Mouse (Mus musculus) urinary bladder, postnatal 36 days (tissue): ENCODE results near the gene 1700020L24Rik.

Experiments used
- DNase-seq, 2 experiments: peaks; one replicate each; pipeline ENCODE4 v3.0.0; 2022; ENCODE audit warnings: low spot score in 2 of 2, mixed read lengths in 1 of 2

Gene 1700020L24Rik

GRCm38 (mm10) chr11:83437377-83437776 is at the start of gene 1700020L24Rik:
1700020L24Rik (plus strand) TSS chr11:83437677.
- DNase-seq: no peak

DNA sequence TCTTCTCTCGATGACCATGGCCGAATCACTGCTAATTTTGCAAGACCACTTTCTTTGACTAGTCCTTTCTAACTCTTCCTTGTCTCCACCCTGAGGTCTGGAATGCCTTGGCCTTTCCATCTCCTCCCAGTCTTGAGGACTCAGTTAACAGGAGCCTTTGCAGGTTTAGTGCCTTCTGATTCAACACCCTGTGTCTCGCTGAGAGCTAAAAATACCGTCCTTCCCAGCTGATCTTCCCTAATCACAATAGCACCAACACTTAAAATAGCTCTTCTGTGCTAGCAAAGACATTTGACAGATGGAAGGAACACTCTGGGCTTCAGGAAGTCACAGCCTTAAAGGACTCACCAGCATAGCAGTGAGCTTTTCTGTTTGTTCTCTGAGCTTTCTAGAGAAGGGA is 44.4 kb upstream of the 1700020L24Rik start:
- no peak for DNase-seq

DNA sequence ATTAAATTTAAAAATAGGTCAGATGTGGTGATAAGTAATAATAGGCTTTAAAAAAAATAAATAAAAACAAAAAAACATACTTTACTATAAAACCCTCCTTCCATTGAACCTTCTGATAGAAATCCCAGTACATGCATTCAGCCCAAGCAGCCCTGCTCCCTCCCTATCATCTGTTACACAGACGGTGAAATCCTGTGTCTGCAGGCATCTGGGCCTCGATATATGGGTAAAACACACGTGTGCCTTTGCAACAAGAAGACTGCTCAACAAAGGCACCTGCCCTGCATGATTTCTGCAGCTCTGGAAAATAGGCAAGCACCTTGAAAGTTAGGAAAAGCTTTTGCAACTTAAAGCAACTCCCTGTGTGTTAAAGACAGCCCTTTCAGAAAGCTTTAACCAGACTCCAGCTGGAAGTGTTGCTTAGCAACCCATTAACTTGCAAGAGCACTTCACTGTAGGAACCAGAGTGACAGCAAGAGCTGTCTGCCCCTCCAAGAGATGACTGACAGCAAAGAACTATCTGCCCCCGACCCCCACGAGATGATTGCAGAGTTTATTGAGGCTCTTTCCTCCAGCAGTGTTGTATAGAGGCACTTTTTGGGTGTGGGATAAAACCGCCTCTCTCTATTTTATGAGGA is 42.6 kb upstream of the 1700020L24Rik start:
- no peak for DNase-seq

DNA sequence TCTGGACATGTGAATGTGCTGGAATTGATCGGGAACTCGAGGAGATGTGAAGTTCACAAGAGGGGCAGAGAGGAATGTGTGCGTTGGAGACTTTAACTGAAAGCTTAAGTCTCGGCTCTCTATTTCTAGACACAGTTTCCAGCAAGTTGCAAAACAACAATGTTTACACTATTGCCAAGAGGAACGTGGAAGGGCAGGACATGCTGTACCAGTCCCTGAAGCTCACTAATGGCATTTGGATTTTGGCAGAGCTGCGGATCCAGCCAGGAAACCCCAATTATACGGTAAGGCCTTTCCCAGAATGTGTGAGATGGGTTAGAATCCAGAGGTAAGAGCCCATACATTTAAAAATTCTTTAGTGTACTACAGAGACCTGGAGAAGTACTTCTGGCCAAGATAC is 39.9 kb upstream of the 1700020L24Rik start:
- no peak for DNase-seq

DNA sequence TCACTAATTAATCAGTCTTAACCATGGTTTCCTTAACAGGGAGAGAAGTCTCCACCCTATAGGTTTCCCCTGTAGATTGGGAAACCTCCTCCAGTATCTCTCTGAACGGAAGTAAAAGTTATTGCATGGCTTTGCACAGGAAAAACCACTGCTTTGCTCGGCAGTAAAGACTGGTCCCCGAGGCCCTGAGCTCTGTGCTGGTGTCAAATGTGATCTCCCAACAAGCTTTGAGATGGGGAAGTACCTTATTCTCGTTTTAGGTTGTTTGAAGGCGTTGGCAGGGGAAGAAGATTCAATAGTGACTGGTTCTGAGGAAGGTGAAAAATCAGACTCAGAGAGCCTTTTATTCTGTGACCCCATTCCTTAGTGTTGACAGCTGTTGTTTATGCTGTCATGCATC is 38.8 kb upstream of the 1700020L24Rik start:
- DNase-seq: no peak

DNA sequence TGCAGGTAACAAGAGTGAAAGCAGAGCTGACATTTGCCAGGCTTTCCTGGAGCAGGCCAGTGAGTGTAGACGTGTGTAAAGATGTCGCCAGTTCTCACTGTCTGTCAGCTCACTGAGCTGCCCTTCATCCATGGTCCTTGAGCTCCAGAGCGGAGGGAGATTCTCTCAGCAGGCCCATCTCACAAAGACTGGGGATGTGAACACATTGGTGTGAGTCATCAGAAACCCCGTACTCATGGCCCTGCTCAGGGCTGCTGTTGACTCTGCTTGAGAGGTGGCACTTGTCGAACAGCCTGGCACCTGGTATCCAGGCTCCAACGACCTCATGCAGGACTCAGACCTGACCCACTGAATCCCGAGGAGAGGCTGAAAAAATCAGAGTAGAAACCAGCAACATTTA is 33.7 kb upstream of the 1700020L24Rik start:
- no peak for DNase-seq

DNA sequence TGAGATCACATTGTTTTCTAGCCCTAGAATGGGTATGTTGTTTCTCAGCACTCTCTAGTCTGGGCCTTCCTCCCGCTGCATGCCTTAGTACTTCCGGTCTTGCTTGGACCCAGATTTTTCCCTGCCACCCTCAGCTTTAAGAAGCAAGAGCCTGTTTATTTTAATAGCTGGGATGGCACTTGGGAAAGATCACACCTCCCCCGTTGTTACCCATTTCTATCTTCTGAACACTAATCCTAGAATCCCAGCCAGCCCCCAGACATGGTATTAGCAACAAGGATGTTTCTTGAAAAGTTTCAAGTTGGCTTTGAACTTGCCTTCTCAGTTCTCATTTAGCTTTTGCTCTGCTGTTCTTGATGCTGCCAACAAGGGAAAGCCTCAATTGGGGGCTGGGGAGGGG is 31.1 kb upstream of the 1700020L24Rik start:
- DNase-seq: no peak

- no peak for DNase-seq
Measured at GRCm38 (mm10) chr11:83408242-83408641, 29.2 kb upstream of the 1700020L24Rik start.

DNA sequence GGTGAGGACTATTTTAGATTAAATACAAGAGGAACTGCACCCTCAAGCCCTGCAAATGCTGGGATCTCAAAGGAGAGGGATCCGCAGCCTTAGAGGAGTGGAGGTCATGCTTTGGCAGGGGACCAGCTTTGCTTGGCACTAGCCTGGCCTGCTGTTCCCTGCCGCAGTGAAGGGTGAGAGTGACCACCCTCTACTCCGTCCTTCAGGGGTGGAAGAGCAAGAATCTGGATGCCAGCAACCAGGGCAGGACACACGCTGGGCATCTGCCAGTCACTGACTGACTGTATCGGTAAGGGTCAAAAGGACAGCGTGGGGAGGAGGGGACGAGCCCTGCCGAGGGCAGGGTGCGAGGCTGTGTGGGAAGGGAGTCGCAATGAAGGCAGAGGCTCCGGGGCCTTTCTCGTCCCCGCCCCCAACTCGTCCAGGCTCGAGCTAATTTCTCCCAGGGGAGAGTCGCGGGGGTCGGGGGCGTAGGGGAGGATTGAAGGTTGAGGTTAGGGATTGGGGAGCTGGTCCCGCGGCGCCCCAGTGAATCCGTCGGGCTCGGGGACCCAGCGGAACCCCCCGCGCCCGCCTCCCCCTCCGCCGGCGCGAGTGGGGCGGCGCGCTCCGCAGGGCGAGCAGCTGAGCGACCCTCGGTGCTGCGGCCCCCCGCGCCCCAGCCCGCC is 28.3 kb upstream of the 1700020L24Rik start, which contains the start of gene Rasl10b:
Rasl10b (plus strand) TSS at position 51 of the 668 bp plus-strand sequence.
- DNase-seq: no peak

GRCm38 (mm10) chr11:83409792-83410291 is 27.6 kb upstream of the 1700020L24Rik start:
- no peak for DNase-seq

DNA sequence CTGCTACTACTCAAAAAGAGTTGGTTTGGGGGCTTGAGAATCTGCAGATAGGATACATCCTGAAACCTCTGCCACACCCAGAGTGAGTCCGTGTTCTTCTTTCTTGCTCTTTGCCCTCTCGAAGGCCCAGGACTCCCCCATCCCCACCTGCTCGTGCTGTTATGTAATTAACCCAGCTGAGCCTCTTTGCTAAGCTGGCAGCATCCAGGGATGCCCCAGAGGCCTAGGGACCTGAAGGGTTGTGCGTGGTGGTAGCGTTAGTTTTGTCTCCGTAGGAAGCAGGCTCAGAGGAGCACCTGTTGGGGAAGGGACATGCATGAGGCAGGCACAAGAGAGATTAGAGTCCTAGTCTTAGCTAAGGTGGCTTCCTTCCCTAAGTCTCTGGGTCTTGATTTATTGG is 27.0 kb upstream of the 1700020L24Rik start:
- DNase-seq: no peak

- DNase-seq: peak; percentile 47 to 63
Measured at GRCm38 (mm10) chr11:83417080-83417479, 20.4 kb upstream of the 1700020L24Rik start.

DNA sequence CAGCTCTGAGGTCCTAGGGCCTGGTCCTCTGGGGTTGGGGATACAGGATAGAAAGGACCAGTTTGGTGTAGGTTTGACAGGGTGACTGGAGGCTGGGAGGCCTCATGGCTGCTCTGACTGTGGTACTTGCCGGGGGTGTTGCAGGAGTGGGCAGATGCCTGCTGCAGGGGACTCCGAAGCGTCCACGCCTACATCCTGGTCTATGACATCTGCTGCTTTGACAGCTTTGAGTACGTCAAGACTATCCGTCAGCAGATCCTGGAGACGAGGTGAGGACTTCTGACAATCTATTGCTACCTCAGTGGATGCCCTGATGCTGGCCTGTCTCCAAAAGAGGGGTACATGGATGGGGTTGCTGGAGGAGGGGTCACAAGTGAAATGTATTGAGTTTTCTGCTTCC is 19.8 kb upstream of the 1700020L24Rik start:
- DNase-seq: no peak

DNA sequence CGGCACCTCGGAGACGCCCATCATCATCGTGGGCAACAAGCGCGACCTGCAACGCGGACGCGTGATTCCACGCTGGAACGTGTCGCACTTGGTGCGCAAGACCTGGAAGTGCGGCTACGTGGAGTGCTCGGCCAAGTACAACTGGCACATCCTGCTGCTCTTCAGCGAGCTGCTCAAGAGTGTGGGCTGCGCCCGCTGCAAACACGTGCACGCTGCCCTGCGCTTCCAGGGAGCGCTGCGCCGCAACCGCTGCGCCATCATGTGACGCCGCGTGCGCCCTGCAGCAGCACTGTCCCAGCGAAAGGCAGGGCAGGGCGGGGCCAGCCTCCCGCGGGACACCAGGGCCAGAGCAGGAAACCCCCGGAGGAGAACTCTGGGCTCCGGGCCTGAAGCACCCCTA is 18.9 kb upstream of the 1700020L24Rik start:
- DNase-seq: no peak

GRCm38 (mm10) chr11:83420338-83420737 is 17.1 kb upstream of the 1700020L24Rik start:
- DNase-seq: no peak

DNA sequence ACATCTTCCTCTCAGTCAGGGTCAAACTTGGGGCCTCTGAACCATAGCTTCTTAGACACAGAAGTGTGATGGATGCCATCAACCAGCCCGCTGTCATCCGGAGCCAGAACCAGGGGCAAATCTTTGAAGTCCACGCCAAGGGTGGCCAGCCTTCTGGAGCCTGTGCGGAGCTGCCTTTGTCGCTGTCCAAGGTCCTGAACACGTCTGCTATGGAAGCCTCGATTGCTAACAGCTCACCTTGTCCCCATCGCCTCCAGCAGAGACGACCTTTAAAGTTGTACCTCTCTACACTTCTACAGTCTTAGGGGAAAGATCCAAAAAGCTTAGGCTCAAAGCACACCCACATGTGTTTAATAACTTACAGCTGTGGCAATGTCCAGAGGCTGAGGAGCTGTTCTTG is 16.2 kb upstream of the 1700020L24Rik start:
- DNase-seq: peak; percentile 57 to 61

- peak; percentile 60 to 61 for DNase-seq
Measured at GRCm38 (mm10) chr11:83424681-83425080, 12.8 kb upstream of the 1700020L24Rik start.

DNA sequence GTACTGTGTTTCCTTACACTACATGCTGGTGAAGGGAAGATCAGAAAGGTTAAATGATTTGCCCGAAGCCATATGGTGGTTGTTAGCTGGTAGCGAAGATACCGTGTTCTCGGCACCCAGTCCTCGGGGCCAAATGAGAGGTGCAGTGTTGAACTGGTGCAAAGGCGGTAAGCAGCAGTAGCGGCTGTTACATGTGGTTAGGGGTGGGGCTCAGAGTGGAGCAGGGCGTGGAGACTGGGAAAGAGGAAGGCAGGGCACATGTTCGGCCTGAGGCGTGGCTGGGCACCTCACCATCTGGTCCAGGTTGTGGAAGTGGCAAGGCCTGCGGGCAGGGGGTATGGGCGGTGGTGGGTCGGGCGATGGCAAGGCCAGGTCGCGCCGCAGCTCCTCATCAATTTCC is 10.5 kb upstream of the 1700020L24Rik start:
- DNase-seq: no peak

- no peak for DNase-seq
Measured at GRCm38 (mm10) chr11:83429355-83429754, 8.1 kb upstream of the 1700020L24Rik start, which contains the start of gene Gas2l2. Gas2l2 (minus strand) TSS chr11:83429455.

DNA sequence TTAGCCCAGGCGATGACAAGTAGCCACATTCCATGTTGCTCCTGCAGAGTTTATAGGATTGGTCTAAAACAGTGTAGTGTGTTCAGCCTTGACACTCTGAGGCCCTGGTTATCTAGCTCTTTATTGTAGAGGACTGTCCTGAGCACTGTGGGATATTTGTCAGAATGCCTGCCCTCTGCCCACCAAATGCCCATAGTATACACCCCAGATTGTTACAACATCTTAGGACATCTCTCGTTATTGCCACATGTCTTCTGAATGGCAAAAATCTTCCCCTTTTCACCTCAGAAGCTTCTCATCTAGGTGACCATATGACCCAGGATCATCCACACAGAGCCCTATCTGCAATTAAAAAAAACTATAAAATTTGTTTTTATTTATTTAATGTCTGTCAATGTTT is 4.9 kb upstream of the 1700020L24Rik start:
- DNase-seq: no peak

GRCm38 (mm10) chr11:83439426-83440060 is 2.1 kb downstream of the 1700020L24Rik start:
- DNase-seq: no peak
